Mouse (Mus musculus) right cerebral cortex, adult 18-20 months (tissue): ENCODE measurements around the gene Pnpla6.

ENCODE experiments used
- DNase-seq: peaks from one replicate; pipeline ENCODE4 v3.0.0; 2022; ENCODE audit warnings: mixed read lengths

The Pnpla6 gene

DNA sequence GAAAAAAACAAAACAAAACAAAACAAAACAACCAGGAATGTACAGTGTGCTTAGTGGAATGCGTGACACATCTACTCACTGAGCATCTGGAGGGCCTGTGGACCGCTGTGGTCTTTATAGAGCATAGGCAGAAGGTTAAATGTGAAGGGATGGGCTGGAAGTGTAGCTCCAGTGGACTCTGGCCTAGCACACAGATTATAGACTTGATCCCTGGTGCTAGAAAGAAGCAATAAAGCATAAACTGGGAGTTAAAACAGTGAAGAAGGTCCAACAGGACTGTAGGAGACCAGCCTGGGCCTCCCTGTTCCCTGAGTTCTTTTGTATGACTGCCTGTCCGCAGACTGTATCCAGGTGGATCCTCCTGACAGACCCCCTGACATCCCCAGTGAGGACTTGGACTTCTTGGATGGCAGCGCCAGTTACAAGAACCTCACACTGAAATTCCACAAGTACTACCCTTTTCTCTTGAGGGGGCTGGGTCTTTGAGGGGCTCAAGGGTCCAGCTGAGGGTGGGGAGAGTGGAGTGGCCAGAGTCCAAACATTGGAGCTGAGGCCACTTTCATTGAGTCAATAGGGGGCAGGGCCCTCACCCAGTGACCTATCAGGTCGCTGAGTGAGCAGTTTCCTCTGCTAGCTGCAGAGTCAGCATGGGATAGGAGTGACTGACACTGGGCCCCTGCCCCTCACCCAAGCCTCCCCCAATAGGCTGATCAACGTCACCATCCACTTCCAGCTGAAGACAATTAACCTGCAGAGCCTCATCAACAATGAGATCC, 7.0 kb upstream of the Pnpla6 start:
- DNase-seq, result no peak

DNA sequence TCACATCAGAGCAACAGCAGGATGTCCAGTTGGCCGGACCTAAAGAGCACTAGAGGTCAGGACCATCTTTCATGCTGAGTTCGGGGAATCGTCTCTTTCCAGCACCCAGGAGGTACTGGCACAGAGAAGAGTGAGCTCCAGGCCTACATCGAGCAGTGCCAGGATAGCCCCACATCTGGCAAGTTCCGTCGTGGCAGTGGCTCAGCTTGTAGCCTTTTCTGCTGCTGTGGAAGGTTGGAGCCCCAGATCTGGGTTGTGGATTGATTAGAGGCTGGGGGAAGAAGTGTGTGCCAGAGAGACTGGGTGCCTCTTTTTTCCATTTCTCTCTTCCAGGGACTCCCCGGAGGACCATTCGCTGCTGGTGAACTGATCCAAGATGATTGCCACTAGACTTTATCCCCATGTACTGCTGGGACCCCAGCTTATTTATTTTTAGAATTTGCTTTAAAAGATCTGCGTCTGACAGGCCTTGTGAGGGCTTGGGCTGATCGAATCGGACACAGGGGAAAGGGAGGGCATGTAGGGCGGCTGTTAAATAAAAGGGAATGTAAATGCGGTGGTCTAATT, 420 bp upstream of the Pnpla6 start:
- DNase-seq, result no peak

DNA sequence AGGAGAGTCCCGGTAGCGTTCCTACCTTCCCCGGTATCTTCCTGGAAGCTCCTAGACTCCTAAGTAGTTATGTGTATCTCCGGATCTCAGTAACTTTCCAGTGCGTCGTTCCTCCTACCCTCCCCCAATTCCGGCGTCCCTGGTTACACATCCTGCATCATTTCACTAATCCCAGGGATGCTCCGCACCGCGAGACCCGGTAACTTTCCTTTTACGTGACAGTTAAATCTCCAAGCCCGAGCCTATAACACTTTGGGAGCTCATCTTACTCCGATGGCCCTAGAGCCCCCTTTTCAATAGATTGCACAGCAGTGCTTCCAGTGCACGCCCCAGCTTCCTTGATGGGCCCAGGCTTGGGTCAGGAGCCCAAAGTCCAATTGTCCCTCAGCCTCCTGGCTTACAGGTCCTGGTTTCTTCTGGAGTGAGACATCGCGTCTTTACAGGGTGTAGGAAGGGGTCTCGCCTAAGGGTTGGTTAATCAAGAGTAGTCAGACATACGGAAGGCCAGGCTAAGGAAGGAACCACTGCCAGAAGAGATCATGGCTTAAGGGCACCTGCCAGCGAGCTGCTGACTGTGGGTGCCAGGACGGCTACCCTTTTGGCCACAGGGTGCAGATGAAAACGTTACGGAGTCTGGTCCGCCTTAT, 710 bp downstream of the Pnpla6 start:
- DNase-seq, result peak; percentile 66

DNA sequence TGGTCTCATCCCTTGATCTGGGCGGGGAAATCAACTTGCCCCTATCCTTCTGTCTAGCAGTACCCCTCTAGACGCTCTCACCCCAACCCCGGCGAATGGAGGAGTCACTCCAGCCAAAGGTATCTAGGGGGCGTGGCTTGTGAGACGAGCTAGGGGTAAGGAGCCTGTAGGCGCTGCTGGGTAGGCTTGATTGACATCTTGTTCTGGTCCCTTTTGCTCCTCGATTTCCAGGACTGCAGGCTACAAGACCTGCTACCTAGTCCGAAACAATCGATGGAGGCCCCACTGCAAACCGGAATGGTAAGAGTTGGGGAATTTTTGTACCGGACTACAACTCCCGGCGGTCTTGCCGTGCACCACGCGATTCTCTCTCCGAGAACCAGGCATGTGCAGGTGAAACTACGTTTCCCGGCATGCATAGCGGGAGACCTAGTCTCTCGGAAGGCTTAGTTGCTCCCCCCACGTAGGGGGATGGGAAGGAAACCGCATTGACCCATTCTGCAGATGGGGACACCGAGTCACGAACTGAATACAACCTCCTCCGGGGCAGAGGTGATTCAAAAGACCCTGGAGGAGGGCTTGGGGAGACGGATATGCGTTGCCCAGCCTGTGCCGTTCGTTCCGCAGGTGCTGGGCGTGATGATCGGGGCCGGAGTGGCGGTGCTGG, 1.4 kb downstream of the Pnpla6 start:
- peak; percentile 97 for DNase-seq

DNA sequence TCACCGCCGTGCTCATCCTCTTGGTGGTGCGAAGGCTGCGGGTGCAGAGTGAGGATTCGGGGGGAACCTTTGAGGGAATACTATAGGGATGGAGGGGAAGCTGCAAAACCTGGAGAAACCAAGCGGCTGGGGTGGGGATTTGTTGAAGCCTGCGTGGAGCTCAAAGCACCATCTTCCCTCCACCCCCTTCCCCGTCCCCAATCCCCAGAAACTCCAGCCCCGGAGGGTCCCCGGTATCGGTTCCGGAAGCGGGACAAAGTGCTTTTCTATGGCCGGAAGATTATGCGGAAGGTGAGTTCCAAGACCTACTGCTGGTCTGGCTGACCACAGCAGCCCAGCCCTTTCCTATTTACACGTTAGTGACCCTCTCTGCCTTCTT, 1.9 kb downstream of the Pnpla6 start:
- DNase-seq, result no peak

DNA sequence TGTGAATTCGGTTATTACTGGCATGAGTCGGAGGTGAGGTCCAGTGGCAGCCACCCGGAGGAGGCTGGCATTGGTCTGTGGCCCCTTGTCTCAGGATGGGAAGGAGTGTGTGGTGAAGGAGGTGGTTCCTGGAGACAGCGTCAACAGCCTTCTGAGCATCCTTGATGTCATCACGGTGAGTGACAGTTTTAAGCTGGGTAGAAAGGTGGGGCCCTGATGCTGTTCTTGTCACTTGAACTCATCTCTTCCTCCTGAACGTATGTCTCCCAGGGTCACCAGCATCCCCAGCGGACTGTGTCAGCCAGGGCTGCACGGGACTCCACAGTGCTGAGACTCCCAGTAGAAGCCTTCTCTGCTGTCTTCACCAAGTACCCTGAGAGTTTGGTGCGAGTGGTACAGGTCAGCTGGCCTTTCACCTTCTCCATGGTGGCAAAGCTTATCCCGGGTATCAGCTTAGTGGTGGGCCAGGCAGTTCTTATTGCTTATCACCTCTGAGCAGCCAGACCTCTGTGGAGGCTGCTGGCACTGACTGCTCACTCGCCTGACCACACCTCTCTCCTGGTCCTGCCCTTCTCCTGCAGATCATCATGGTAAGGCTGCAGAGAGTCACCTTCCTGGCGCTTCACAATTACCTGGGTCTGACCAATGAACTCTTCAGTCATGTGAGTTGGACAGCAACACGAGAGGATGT, 7.0 kb downstream of the Pnpla6 start:
- no peak for DNase-seq

DNA sequence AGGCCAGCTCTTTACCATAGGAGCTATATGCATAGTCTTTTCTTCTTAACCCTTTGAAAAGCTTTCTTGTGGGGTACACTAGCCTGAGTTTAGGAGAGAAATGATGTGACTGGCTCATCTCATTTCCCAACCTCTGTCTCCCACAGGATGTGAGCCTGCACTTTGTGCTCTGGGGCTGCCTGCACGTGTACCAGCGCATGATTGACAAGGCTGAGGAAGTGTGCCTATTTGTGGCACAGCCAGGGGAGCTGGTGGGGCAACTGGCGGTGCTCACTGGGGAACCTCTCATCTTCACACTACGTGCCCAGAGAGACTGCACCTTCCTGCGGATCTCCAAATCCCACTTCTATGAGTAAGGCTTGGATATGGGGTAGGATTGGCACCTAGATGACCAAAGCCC, 15.6 kb downstream of the Pnpla6 start:
- no peak for DNase-seq

DNA sequence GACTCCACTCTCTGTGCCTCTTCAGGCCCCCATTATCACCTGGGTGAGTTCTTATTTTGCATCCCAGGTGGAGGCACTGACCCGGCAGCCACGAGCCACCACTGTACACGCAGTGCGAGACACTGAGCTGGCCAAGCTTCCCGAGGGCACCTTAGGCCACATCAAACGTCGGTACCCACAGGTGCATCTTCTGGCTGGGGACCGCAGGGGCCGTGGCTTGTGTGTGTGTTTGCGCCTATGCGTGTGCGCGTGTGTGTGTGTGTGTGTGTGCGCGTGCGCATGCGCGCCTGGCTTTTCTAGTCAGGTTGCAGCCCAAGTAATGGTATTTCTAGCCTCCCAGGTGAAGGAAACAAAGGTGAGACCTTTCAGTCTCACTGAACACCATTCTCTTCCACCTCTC, 16.8 kb downstream of the Pnpla6 start:
- no peak for DNase-seq

DNA sequence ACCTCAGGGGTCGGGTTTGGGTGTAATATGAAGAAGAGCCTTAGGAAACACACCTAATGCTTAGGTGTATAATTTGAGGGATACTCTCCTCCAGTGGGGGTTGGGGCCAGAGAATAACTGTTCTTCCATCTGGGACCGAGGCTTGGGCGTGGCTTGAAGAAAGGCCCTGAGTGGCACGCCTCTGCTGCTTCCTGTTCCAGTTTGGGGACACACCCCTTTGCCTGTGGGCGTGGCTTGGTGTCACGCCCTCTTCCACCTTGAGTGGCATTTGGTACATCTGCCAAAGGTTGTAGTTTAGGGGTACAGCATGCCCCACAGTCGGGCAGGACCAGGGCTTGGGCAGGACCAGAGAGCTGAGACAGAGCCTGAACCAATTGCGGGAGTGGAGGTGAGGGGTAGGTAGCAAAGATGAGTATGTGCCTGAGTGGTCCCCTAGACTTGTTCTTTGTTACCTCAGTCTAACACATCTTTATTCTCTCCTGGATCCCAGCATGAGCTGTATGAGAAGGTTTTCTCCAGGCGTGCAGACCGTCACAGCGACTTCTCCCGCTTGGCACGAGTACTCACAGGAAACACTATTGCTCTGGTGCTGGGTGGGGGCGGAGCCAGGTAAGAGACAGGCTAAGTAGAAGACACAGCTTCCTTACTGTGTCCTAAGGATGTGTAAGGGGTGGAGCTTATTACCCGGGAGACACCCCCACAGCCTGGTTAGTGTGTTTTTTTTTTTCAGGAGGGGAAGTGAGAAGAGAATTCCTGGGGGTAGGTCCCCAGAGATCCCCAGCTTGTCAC, 21.1 kb downstream of the Pnpla6 start:
- no peak for DNase-seq

DNA sequence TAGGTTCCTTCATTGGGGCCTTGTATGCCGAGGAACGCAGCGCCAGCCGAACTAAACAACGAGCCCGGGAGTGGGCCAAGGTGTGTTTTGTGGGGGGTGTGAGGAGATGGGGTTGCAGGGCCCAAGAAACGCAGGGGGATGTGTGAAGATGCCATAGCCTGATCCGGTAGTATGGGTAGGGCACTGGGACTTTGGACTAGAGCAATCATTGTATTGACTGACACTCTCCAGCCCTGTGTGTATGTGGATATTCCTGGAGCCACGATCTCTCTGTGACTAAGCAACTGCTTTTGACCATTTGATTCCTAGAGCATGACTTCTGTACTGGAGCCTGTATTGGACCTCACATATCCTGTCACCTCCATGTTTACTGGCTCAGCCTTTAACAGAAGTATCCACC, 21.8 kb downstream of the Pnpla6 start:
- no peak for DNase-seq

DNA sequence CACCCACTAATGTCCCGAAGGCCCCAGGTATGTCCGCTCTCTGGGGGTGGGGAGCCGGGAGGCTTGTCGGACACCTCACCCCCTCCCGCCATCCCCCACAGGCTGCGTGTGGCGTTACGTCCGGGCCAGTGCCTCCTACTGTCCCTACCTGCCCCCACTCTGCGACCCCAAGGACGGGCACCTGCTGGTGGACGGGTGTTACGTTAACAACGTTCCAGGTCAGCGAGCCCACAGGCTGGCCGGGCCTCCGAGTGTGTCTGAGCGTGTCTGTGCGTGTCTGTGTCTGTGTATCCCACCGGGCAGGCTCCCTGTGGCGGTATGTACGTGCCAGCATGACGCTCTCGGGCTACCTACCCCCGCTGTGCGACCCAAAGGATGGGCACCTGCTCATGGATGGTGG, 22.5 kb downstream of the Pnpla6 start:
- DNase-seq, result no peak

DNA sequence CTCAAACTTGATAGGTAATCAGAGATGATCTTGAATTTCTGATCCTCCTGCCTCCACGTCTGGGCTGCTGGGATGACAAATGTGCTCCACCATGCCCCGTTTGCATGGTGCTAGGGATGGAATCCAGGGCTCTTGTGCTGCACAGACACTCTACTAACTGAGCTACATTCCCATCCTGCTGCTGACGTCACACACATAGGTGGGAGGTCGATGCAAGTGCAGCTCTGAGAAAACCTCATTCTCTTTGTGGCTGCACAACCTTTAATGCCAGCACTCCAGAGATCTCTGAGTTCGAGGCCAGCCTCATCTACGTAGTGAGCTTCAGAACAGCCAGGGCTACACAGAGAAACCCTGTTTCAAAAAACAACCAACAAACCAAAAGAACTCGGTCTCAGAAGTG, 24.0 kb downstream of the Pnpla6 start:
- DNase-seq, result no peak

DNA sequence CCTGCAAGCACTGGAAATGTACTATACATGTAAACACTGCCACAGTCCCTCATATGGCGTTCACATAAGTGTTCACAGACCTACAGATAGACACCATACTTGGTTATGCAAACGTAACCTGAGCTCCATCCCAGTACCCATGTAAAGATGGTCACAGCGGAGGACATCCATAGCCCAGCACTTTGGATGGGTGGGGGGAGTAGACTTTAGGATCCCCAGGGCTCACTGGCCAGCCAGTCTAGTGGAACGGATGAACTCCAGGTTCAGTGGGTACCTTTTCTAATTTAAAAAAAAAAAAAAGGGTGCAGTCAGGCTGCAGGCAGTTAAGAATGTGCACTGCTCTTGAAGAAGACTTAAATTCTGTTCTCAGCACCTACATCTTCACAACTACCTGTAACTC, 24.9 kb downstream of the Pnpla6 start:
- no peak for DNase-seq

DNA sequence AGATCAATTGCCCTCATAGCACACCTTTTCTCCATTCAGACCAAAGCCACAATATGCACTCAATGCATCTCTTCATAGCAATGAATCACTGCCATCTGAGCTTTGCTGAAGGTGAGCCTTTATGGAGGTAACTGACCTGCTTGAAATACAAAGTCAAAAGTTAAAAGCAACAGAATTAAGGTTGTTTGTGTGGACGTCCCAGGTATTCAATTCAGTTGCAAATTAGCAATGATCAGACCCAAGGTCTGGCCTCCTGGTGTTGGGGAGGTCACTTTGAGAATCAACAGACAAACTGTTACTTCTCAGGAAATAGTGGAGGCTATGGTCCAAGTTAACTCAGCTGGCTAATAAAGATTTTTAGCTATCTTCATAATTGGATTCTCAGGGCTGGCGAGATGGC, 31.3 kb downstream of the Pnpla6 start:
- no peak for DNase-seq

DNA sequence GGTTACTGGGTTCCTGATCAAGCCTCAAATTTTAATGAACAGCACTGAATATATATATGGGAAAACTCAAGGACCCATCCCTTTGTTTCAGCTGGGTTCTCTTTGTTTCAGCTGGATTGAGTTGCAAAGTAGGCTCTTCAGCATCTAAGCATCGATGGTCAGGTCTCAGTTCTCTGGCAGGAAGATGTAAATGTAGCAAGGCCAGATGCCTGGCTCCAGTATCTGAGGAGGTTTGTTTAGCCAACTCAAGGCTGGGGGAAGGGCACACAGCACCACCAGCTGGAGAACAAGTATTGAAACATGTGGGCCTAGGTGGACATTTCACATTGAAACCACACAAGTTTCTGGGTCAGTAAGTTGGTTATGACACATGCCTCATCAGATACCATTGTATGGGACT, 37.1 kb downstream of the Pnpla6 start:
- no peak for DNase-seq

DNA sequence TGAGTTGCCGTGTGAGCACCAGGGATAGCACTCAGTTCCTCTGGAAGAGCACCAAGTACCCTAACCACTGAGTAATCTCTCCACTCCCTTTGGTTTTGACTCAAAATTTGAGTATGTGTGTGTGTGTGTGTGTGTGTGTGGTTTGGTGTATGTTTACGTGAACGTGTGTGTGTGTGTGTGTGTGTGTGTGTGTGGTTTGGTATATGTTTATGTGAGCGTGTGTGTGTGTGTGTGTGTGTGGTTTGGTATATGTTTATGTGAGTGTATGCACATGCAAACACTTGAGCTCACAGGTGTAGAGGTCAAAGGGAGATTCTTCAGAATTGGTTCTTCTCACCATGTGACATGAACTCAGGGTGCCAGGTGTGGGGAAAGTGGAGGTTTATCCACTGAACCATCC, 40.9 kb downstream of the Pnpla6 start:
- no peak for DNase-seq

DNA sequence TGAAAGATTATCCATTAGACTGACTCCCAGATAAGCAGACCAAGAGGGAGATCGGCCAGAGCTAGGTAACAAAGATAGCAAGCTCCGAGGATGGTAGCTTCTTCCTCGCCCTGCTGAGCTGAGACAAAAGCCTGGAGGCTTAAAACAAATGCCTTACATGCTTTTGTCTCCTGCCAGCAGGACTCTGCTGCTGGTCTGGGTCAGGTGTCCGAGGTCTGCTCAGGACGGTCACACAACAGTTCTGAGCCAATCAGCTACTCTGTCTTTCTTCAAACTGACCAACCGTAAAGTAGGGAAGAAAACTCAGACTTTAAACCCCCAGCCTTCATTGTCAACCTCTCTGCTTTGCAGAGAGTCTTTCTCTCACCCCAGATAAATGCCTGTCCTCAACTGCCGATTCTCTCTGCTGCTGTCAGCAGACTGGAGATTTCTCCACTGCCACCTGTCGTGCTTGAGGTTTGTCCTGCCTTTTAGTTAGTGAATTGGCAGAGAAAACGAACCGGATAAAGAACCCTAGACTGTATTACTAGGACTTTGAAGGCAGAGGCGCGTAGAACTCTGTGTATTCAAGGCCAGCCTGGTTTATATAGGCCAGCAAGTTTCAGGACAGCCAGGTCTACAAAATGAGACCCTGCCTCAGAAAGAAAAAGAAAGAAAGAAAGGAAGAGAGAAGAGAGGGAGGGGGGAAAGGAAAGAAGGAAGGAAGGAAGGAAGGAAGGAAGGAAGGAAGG, 52.6 kb downstream of the Pnpla6 start, which contains the start of gene C330021F23Rik:
TSS of gene C330021F23Rik (plus strand) at position 350 of the 731 bp plus-strand sequence.
- no peak for DNase-seq

DNA sequence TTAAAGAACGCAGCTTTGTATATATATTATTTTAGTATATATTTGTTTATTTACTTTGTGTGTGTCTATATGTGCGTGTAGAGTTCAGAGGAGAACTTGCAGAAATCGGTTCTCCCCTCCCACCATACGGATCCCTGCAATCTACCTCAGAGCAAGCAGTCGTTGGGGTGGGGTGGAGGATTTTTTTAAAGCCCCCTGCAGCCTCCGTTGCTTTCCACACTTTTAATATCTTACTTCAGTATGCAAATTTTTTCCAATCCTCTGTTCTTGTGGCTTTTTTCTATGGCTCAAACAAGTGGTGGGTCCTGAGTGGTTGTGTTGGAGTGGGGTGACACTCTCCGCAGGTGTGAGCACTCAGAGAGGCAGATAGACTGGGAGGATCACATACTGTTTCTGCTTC, 53.2 kb downstream of the Pnpla6 start:
- DNase-seq, result no peak

DNA sequence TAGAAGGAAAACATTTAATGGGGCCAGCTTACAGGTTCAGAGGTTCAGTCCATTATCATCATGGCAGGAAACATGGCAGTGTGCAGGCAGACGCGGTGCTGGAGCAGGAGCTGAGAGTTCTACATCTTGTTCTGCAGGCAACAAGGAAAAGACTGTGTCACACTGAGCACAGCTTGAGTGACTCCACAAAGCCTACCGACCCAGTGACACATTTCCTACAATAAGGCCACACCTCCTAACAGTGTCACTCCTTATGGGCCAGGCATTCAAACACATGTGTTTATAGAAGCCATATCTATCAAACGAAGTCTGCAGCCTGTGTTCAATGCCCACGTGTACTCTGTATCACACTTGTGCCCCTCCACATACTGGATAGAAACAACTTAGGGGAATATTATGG, 54.6 kb downstream of the Pnpla6 start:
- DNase-seq, result no peak

DNA sequence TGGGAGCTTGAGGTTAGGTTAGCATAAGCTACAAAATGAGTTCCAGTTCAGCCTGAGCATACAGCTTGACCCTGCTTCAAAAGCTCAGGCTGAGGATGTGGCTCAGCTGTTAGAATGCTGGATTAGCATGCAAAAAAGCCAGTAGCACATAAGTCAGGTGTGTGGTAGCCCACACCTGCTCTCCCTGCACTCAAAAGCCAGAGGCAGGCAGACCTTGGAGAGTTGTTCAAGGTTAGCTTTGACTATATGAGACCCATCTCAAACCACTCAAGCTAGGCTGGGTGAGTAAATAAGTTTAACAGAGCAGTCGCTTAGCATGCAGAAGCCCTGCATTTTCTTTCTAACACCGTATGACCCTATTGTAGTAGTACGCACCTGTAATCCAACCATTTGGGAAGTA, 59.4 kb downstream of the Pnpla6 start:
- no peak for DNase-seq

DNA sequence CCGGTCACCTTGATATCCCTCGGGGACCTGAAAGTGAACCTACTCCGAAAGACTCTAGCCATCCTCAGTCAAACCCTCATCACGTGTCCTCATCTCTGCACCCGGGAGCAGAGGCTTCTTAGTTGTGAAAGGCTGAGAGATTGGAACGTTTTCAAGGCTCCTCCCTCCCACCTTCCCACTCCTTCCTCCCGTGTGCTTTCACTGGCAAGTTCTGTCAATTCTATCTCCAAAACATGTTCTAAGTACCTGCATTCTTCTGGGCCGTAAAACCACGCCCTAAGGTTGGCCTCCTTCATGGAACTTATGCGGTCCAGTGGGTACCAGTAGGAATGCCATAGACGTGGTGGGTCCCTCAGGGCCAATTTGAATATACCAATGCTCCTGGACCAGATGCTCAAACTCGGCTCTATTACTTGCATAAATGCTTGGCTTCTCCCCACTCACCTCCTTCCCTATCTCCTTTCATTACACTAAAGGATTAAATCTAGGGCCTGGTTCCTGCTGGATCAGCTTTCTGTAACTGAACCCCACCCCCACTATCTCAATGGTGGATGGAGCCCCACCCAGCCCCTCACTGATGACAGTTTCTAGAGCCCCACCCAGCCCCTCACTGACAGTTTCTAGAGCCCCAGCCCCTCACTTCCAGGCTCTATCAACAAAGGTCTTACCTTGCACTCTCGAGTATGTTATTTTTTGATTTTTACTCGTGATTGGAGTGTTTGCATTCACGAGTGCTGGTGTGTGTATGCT, 61.2 kb downstream of the Pnpla6 start:
- no peak for DNase-seq
